Mouse (Mus musculus) lung, postnatal 36 days (tissue): Measurements from ENCODE around the gene Slc5a11.
A peak's percentile ranks its signal among the peaks of the same experiment; 100 is the strongest.

Experiments
- DNase-seq: peaks from one replicate; pipeline ENCODE4 v3.0.0; 2022; ENCODE audit warnings: mixed read lengths

Gene Slc5a11

DNA sequence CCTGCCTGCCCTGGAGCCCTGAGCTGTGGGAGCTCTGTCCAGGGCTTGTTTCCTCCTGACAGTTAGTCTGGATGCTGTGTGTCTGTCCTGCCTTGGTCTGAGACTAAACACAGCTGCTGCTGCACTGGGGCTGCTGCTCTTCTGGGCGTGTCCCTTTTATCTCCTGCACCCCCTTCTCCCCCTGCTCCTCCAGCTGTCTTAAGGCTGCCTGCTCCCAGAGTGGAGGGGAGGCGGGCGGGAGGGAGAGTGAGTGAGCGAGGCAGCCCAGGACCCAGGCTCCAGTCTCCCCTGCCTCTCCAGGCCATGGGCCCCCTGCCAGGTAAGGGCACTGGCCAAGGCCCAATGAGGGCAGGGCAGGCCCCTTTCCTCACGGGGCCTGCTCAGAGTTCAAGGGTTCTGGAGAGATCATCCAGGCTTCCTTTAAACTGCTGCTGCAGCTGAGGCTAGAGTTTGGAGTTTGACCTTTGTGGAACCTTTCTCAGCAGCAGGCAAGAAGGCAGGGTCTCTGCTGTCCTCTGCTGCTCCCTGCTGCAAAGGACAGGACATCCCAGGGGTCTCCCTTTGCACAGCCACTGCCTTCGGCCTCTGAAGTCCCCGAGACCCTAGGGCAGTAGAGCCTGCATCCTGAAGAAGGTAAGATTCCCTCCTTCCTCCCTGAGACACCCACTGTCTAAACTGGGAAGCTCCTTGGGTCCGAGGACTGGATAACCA, at the start of gene Slc5a11:
Gene Slc5a11 (plus strand): TSS at position 416 of the 711 bp plus-strand sequence.
- no peak for DNase-seq

DNA sequence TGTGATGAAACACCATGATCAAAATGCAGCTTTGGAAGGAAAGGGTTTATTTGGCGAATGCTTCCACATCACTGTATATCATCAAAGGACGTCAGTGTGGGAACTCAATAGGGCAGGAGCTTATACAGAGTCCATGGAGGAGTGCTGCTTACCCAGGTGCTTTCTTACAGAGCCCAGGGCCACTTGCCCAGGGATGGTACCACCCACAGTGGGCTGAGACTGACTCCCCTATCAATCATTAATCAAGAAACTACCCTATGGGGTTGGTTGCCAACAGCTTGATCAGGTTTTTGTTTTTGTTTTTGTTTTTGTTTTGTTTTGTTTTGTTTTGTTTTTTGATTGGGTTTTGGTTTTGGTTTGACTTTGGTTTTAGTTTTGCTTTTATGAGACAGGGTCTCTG, 47.1 kb upstream of the Slc5a11 start:
- no peak for DNase-seq

DNA sequence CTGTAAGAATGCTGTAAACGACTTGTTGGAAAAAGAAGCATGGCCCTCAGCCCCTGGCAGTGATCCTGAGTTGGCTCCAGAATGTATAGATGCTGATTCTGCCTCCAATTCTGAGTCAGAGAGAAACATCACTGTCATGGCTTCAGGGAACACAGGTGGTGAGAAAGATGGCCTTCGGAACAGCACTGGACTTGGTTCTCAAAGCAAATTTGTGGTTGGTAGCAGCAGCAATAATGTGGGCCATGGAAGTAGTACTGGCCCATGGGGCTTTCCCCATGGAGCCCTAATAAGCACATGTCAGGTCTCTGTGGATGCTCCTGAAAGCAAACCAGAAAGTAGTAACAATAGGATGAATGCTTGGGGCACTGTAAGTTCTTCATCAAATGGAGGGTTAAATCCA, 45.0 kb upstream of the Slc5a11 start:
- no peak for DNase-seq

DNA sequence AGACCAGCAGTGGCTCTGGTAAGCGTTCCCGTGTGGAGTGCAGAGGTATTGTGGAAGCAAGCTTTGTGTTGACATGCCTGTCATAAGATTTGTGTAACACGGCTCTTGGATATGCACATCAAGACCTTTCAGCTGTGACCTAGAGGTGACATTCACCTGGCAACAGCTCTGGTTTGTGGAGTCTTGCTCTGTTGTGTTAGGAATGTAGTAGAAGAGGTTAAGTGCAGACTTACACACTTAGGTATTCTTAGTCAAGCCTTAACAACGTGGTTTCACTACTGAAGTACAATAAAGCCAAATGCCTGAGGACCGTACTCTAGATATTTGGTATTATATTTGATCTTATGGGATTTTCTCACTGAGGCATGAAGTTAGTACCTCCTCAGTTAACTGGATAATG, 42.5 kb upstream of the Slc5a11 start:
- DNase-seq = peak; percentile 12

DNA sequence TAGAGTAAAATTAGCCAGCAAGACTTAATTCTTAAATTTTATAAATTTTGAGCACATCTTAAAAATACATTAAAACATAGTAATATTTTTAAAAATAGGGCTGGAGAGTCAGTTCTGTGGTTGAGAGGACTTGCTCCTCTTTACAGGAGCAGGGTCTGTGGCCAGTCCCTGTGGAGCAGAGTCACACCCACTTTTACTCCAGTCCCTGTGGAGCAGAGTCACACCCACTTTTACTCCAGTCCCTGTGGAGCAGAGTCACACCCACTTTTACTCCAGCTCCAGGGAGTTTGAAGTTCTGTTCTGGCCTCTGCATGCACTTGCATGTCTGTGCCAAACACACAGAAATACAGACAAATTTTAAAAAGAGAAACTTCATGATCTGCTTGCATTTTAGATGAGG, 37.4 kb upstream of the Slc5a11 start:
- DNase-seq = no peak

DNA sequence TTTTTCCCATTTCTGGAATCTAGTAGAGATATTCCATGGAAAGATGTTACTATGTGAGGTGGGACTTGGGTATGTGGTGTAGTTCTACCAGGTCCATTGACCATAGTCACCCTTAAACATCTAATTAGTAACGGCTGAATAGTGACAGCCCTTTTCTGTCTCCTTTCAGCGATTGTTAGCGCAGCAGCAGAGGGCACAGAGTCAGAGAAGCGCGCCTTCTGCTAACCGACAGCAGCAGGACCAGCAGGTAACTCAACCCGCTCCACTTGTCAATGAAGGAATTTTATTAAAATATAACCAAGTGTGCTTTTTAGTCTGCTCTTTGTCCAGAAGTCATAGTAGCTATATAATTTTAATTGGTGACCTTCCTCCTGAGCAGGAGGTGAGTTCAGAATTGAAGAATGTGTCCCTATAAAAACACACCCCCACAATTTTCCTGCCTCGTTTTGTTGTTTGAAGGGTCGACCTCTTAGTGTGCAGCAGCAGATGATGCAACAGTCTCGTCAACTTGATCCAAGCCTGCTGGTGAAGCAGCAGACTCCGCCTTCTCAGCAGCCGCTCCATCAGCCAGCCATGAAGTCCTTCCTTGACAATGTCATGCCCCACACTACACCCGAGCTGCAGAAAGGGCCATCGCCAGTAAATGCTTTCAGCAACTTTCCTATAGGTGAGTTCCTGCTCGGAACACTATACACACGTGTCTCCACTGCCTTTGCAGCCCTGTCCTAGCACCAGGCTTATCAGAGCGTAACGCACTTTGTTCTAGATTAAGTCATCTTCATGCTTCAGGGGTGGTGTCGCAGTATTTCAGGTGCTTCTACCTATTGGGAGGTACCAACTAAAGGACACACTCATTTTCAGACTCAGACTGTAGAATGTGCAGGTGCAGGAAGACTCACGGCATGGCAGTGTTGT, 32.5 kb upstream of the Slc5a11 start:
- DNase-seq = peak; percentile 37

DNA sequence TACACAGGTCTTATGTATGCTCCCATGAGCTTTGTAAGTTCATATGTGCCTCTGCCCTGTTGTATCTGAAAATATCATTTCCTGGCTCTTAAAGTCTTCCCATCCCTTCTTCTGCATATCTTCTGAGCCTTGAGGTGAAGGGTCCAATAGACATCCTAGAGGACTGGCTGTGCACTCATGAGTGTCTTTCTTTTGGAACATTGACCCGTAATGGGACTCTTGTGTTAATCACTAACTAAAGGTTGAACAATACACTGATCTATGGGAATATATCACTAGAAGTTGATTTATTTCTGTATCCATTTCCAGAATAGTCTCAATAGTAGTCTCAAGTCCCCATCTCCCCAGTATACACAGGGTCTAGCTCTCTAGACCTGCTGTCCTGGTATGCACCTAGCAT, 29.7 kb upstream of the Slc5a11 start:
- DNase-seq = no peak

DNA sequence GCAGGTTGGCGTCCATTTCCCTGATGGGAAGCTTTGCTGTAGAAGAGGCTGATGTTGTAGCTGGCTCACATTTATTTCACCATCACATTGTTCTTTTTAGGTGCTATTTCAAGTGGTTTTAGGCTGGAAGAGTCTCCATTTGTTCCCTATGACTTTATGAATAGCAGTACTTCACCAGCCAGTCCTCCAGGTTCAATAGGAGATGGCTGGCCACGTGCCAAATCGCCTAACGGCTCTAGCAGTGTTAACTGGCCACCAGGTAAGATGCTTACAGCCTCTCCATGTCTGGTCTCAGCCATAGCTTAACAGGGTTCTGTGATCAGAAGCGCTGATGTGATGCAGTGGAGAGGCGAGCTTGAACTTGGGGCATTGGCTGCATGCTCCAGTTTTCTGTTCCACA, 28.1 kb upstream of the Slc5a11 start:
- DNase-seq = no peak

DNA sequence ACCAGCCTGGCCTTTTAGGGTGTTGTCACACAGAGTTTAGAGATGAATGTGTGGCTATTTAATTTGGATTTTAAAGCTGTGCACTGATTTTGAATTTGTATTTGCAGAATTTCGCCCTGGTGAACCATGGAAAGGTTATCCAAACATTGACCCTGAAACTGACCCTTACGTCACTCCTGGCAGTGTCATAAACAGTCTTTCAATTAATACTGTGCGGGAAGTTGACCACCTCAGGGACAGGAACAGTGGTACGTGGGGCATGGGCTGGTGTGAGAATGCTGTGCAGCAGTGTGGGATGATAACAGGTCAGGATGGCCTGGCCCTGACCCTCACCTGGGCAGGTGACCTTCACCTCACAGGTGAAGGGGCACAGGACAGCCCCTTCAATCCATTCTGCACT, 27.3 kb upstream of the Slc5a11 start:
- DNase-seq = no peak

DNA sequence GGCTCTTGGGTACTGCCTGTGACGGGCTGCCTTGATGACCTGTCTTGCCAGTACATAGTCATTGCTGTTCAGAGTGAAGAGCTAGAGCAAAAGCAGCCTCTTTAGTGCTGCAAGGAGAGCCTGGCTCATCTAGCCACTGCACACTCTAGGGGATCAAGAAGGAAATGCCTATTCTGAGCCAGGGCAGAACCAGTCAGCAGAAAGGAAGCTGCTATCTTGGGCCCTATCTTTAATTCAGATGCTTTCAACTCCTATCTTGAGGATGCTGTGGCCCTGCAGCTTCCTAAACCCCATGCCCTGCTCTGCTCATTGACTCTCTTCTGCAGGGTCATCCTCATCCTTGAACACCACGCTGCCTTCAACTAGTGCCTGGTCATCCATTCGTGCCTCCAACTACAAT, 26.1 kb upstream of the Slc5a11 start:
- DNase-seq = no peak

DNA sequence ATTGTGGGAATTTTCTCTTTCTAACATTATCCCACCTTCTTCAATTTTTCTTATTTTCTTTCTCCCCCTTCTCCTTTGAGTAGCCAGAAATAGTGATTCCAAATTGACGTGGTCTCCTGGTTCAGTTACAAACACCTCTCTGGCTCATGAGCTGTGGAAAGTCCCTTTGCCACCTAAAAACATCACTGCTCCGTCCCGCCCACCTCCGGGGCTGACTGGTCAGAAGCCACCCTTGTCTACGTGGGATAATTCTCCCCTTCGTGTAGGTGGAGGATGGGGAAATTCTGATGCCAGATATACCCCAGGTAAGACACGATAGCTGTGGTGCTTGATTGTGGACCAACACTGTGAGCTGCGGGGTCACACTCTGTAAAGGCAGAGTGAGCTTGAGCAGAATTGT, 24.8 kb upstream of the Slc5a11 start:
- DNase-seq = no peak

DNA sequence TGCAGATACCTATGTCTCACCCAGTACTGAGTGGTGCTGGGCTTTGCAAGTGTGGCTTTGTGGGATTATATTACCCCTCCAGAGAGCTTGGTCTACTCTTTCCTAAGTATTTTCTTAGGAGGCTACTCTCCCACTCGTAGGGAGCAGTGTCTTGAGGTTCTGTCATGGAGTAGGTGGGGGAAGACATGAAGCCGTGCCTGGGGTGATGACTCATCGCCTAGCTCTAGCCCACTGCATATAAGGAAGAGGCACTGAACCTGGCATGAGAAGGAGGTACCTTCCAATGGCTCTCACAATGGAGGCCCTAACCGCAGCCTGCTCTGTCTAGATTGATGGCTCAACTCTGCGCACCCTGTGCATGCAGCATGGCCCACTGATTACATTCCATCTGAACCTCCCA, 22.8 kb upstream of the Slc5a11 start:
- no peak for DNase-seq

DNA sequence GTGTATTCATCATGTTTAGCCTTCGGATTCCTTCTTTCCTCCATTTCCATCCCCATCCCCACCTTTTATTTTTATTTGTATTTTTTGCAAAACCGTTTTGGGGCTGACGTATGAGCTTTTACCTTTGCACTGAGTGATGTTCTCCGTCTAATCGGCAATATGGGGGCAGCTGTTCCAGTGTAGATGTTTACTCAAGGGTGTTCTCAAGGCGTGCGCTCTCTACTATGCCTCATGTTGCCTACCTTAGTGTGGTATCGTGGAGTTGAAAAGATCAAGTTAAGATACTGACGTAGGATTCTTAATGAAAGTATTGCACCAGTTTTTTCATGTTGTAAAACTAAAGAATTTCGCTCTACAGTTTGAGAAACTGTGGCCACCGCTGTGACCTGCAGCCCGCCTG, 21.4 kb upstream of the Slc5a11 start:
- DNase-seq = no peak

DNA sequence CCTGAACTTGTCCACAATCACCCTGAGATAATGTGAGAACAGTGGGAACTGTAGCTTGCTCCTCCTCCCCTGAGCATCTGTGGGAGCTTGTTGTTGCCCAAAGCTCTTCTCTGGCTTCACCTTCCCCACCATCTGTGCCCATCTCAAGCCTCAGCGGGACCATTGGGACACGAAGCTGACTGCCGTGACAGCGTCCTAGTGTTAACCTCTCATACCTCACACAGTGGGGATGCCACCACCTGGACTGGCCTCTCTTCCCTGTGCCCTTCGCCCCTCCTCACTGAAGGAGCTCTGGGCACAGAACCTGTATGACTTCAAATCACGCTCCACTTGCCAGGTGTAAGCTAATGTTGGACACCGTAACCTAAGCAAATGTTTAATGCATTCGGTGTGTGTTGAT, 19.9 kb upstream of the Slc5a11 start:
- DNase-seq = no peak

DNA sequence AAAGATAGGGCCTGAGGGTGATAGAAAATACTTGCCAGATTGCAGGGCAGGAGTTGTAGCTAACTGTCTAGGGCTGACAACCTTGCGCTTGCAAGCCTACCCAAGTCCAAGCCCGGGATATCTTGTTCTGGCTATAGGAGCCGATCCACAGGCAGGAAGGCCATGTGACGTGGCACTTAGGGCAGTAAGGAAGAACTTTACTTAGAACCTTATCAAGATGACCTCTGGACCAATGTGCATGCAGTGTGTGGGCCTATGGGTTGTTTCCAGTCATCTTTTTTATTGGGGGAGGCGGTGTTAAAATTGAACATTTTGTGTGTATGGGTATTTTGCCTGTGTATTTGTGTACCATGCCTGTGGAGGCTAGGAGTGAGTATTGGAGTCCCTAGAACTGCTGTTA, 18.1 kb upstream of the Slc5a11 start:
- DNase-seq = no peak

DNA sequence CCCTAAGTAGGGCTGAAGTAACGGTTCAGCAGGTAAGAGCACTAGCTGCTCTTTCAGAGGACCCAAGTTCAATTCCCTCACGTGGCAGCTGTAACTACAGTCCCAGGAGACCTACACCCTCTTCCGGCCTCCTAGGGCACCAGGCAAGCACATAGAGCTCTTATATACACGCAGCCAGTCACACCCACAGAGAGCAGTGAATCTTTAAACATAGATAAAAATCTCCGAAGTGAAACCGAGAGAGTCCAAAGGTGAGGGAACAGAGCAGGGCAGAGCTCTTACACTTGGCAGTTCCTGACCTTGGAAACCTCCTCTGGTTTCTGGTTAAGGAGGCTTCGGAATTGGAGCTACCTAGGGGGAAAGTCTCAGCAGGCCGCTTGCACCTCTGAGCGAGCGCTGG, 15.9 kb upstream of the Slc5a11 start:
- DNase-seq = no peak

DNA sequence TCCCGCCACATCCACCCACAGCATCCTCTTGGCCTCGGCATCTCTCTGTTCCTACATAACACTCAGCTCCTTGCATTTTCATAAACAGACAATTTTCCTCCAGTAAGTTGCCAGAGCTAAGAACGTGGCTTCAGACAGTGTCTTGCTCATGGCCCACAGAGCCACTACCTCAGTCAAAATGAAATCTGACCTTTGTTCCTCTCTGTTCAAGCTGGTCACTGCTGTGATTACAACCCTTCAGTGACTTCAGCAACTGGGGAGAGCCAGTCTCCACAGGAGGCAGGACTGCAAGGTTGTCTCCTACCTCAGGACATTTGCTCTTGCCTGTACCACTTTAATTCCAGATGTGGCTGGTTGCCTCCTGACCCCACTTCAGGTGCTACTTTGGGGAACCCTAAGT, 15.4 kb upstream of the Slc5a11 start:
- DNase-seq = no peak

DNA sequence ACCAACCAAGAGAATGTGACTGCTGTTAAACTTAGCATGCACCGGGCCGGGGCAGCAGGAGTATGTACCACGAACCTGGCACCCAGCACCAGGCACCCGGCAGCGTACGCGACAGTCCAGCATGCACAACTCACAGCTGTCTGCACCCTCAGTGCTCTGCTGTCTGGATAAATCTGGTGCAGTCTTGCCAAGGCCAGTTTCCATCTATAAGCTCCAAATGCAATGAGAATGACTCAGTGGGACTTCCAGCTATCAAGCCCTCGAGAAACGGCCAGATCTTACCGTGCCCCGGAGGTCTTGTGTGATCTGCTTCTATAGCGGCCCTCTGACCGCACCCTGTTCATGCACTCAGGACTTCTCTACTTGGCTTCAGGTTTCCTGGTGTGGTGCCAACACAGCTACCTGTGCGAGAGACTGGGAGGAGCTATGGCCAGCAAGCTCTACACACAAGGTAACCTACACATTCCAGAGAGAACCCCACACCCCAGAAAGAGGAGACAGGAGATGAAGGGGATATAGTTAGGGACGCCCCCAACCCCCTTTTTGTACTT, 14.8 kb upstream of the Slc5a11 start:
- peak; percentile 42 for DNase-seq

DNA sequence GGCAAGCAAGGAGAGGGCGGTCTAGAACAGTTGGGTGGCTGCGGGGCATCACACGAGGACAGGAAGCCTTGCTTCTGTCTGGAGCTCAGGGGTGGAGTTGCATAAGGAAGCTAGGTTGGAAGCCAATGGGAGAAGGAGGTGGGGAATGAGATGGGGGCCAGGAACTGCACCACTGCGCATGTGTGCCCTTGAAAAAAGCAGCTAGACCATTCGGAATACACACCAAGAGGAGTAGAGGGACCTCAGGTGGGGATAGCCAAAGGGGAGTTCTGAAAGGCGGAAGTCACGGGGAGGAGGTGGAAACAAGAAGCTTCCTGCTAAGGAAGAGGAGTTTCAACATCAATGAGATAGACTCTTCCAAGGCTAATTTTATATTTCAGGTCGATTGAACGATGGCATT, 13.9 kb upstream of the Slc5a11 start:
- no peak for DNase-seq

DNA sequence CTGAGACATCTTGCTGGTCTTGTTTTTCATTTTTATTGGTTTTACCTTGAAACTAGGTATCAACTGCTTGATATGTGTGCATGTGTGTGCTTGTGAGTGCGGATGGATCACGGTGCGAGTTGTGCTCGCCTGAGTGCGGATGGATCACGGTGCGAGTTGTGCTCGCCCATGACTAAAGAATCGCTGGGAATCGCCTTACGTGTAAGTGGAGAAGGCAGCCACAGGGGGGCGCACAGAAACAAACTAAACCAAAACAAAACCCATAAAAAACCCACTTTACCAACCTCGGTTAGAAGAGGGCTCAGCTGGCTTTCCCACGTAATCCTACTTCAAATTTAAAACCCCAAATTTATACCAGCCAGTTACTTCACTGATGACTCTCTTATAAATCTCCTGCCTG, 9.3 kb upstream of the Slc5a11 start:
- peak; percentile 59 for DNase-seq

DNA sequence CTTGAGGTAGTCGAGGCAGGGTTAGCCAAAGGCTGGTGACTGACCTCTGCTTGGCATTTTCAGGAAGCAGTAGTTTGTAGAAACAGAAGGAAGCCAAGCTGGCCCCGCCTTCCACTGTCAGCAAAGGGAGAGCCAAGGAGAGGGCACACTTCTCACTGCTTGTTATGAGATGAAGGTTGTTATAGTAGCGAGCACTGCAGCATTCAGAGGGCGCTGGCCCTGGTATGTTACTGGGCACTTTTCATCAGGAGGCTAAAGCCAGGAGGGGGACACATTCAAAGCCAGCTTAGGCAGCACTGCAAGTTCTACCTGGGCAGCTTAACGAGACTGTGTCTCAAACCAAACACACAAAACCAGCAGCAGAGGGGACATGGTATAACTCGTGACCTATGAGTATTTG, 7.0 kb upstream of the Slc5a11 start:
- no peak for DNase-seq

DNA sequence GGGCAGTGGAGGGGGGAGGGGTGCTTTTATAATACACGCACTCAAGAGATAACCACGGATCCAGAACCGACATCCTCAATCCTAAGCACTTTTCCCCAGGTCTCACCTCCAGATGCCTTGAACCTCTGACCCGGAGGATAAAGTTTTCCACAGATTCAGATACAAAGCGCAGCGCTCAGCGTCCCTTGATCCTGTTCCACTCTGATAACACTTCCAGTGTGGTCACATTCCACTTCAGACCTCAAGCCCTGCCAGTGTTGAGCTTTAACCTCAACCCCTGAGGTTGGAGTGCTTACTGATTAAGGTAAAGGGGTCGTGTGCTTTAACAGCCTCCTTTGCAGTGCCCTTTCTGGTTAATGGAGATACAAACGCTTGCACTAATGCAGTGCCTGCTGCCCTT, 4.7 kb upstream of the Slc5a11 start:
- DNase-seq = no peak

DNA sequence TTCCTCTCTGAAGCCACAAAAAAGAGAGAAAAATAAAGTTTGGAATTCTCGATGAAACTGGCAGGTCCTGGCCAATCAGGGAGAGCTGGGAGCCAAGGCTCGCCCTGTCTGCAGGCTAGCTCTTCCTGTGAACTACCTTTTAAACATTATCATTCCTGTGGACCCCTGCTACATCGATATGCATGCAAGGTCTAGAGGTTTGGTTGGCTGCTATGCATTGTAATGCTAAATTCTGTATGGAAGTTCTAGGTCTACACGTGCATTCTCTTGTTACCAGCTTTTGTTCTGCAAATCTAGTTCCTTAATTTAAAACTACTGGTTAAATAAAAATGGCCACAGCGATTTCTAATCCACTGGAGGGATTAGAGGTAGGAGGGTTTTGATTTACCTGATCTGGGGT, 3.1 kb upstream of the Slc5a11 start:
- no peak for DNase-seq

DNA sequence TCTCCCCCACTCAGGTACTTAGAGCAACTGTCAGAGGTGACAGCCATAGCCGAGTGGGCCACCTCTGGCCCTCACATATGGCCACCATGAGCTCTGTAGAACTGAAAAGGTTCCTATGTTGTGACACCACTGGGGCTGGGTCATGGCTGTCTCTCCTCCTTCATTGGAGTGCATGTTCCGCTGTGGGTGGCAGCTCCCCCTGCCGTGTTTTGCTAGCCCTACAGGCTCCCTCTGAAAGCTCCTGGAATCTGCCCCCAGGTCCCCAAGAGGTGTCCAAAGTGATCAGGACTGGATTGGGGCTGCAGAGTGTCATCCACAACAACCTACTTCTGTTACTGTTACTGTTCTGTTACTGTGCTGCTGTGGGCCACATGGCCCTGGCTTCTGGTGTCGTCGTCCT, 2.3 kb upstream of the Slc5a11 start:
- DNase-seq = no peak
